Mouse (Mus musculus) granulocyte monocyte progenitor cell, adult 5-6 weeks (primary cell): ENCODE results near the gene Coa7. TPM values are rescaled to one million over a fixed set of nuclear protein-coding genes. Genes with fewer than 3 reads are reported as not detected.

Experiments
- ATAC-seq: replicated peaks from 2 replicates; pipeline ENCODE4 v1.8.0; 2016; ENCODE audit warnings: mild to moderate bottlenecking, moderate TSS enrichment, inconsistent platforms; ENCODE audit not compliant: poor library complexity, severe bottlenecking
- total RNA-seq, 2 experiments: library from RNA; stranded (forward) in 1 of 2; stranded (reverse) in 1 of 2; fragments of 200-712, 200-1000 nt in 1 of 2; fragments of >200 nt in 1 of 2; fragmentation: Nextera tagmentation in 1 of 2; gene quantifications; 2 replicates each; pipeline ENCODE4 v1.2.3; 2014 to 2017

Gene Coa7
- total RNA-seq (2014; fragmentation: Nextera tagmentation) (5.2 and 17.3 TPM in 2 replicates), total RNA-seq (2017) (13.0 and 25.6 TPM in 2 replicates)

DNA sequence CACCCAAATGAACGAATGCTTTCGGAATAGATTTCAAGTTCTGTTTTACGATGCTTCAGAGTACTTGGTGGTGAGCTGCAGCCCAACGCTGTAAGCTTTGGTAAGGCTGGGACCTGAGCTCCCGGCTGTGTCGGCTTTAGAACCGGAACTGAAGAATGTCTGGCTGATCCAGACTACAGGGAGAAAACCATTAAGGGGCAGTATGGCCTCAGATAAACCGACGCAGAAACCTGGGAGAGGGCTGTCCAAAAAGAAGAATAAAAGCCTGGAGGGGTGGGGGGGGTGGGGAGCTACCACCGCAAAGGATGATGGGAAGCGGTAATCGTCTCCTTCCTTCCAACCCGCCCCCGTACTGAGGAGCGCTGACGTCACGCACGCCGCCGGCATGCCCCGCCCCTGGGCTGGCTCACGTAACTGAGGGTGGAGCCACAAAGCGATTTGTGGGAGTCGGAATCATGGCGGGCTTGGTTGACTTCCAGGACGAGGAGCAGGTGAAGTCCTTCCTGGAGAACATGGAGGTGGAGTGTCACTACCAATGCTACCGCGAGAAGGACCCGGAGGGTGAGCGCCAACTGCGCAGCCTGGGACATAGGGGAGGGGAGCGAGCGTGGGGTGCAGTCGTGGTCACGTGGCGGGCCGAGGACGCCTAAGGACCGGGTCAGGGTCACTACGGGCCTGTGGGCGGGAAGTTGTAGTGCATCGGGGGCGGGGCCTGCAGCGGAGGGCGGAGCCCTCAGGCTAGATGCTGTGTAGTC is at the start of gene Coa7:
Coa7 (plus strand) TSS at position 411 of the 755 bp plus-strand sequence.
- peak; percentile 91 for ATAC-seq

DNA sequence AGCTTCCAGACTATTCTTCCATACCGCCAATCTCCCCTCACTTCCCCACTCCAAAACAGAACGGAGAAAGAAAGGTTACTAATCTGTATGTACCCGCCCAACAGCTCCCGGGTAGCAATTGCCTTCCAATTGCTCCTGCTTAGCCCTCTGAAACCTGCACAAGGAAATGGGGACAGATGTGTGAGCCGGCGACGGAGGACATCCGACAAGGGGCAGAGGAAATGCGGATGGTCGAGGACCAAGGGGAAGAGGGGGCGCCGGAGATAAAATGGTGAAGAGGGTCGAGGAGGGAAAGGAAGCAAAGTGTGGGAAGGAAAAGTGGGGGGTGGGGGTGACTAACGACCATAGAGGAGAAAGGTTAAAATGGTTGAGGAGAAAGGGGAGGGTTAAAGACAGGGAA is 27.7 kb upstream of the Coa7 start:
- ATAC-seq = peak; percentile 6

DNA sequence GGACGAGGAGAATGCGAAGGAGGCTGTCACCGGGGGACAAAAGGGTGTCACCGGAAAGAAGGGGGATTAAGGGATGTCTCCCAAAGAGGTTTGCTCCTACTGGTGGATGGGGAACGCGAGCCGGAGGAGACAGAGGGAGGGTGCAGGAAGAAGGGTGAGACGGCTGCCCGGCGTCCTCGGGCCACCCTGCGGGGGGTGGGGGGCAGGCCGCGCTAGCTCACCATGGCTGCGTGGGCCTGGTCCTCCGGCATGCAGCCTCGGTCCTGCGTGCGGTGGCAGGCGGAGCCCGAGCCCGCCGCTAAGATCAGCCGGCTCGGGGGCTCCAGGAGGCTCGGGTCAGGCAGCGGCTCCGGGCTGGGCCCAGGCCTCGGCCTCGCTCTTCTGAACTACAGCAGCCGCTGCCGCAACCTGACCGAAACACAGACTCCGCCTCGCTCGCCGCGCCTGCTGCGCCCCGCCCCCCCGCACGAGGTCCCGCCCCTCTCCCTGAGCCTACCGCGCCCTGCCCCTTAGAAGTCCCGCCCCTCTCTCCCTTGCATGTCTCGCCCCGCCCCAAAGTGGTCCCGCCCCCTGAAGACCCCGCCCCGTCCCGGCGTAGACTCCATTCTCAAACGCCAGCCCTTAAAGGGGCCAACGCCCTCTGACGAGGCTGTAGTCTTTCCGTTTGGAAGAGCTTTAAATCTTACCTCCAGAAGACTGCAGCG is 27.1 kb upstream of the Coa7 start, which contains the start of gene Zyg11b:
Zyg11b (minus strand) TSS at position 427 of the 704 bp plus-strand sequence.
- ATAC-seq = peak; percentile 88

DNA sequence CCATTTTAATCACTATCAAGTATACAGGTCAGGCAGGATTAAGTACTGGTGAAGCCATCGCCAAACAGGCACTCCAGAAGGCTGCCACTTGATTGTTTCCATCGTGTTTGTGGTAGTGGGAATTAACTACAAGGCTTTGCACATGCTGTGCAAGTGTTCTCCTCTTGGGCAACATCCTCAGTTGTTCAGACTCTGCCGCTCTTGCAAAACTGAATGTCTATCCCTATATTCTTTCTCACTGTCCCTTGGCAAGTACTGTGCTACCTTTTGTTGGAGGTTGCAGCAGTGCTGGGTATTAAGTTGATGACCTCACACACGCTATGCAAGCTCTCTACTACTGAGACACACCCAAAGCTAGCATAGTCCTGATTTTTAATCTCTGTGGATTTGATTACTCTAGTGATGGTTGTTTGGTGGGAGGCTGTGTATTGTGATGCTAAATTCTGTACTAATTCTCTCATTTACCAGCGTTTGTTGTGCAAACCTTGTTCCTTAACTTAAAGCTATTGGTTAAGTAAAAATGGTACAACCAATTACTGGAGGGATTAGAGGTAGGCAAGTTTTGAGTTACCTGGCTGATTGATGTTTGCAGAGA is 25.5 kb upstream of the Coa7 start:
- peak; percentile 65 for ATAC-seq

DNA sequence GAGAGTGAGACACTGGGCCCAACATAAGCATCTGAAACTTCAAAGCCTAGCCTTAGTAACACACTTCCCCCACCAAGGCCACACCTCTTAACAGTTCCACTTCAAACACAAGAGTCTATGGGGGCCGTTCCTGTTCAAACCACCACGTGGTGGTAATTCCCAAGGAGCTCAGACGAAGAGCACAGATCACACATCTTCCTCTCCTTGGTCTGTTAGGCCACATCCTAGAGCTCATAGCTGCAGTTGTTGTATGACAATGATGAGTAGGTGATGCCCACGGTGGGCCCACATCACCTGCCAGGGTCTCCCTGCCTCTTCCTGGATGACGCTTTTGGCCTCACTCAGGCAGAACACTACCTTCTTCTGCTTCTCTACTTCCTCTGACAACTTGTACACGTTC is 17.2 kb upstream of the Coa7 start:
- no peak for ATAC-seq

- no peak for ATAC-seq
Observed at GRCm38 (mm10) chr4:108314041-108314440, 13.9 kb upstream of the Coa7 start.

DNA sequence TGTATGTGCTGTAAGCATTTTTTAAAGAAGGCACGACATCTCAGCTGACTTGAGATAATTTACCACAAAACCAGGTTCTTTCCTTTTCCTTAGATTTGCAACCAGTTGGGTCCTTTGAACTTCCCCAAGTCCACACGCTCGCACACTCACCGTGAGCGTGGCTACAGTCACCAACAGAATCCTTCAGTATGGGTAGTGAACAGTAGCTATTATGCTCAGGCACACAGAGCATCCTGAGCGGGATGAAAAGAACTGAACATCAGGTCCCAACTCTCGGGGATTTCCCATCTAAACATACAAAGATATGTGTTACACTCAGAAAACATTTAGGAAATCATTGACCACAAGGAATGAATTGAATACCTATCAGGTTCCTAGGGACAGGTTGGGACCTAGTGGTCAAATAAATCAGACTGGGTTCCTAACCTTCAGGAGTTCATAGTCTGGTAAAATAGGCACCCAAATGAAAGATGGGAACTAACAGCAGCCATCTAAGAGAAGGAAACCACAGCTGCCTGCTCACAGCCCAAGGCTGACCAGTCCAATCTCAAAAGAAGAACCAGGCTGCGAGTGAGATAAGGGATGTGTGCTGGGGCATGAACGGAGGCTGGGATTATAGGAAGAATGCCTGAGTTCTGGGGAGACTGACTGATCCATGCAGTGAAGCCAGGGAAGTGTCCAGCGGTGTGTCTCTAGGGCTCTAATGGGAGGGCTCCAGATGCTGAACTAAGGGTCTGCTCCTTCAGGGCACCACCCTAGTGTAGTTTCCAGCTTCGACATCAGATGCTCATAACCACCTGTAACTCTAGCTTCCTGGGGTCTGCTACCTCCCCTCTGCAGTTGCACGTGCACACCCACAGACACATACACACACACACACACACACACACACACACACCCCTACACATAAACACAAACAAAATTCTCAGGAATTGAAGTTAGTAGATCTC is 10.0 kb upstream of the Coa7 start:
- peak; percentile 59 for ATAC-seq

DNA sequence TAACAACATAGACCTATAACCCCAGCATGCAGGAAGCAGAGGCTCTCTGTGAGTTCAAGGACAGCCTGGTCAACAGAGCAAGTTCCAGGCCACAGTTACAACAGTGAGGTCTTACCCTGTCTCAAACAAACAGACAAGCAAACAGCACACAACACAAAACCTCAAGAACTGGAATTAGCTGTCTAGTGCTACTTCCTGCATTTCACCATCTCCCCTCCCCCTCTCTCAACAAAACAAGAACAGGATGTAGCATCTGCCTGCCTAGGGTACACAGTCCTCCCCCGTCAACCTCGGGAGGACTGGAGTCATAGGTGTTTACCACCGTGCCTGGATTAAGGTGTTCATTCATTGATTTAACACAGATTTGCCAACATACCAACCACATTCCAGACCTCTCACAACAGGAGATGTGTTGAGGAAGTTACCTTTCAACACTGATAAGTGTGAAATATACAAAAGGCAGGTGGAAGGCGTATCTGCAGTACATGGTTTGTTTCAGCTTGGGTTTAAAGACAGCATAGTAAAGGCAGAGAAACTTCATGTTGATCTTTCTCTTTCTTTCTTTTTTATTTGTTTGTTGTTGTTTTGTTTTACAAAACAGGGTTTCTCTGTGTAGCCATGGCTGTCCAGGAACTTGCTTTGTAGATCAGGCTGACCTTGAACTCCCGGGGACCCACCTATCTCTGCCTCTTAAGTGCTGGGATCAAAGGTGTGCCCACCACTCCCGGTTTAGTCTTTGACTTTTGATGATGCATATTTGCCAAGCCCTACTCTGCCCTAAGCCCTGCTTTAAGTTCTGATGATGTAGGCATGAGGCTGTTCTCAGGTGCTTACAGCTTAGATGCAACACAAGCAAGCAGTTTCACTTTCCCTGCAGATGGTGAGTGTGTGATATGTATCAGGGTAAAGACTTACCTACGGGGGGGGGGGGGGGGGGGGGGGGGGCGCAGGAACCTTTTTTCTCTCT is 9.0 kb upstream of the Coa7 start:
- peak; percentile 78 for ATAC-seq

- ATAC-seq = no peak
Observed at GRCm38 (mm10) chr4:108319747-108320146, 8.2 kb upstream of the Coa7 start.

- no peak for ATAC-seq
Observed at GRCm38 (mm10) chr4:108320627-108321380, 7.1 kb upstream of the Coa7 start.

DNA sequence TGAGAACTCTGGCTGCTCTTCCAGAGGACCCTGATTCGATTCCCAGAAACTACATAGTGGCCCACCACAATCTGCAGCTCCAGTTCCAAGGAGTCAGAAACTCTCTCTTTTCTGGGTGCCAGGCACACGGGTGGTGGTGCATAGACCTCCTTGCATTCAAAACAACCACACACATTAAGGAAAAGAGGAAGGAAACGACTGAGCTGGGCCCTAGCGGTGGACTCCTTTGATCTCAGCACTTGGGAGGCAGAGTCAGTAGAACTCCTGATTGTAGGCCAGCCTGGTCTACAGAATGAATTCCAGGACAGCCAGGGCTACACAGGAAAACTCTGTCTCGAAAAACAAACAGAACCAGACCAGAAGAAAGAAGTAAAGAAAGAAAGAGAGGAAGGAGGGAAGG is 4.4 kb upstream of the Coa7 start:
- ATAC-seq = no peak; the same call in 1 of the 2 replicates

DNA sequence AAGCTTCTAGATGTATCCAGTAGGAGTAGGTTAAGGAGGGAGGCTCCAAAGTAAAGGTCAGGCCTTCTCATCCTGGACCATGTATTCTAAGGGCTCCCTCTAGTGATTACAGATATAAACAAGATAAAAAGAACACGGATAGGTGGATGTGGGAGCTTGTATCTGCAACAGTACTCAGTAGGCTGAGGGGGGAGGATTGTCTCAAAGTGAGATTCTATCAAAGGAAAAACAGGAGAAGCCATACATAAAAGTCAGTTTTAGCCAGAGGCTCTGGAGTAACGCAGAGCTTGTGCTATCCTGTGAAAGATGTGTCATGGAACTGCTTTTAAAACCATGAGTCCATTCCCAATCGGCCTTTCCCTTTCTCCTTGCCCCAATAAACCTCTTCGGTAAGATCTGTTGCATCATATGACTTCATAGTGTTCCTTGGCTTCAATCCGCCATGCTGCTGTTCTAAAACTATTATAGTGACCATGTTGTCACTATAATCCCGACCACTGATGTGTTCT is 815 bp upstream of the Coa7 start:
- peak; percentile 38 for ATAC-seq

- ATAC-seq = no peak
Observed at GRCm38 (mm10) chr4:108329840-108330239, 1.9 kb downstream of the Coa7 start.

DNA sequence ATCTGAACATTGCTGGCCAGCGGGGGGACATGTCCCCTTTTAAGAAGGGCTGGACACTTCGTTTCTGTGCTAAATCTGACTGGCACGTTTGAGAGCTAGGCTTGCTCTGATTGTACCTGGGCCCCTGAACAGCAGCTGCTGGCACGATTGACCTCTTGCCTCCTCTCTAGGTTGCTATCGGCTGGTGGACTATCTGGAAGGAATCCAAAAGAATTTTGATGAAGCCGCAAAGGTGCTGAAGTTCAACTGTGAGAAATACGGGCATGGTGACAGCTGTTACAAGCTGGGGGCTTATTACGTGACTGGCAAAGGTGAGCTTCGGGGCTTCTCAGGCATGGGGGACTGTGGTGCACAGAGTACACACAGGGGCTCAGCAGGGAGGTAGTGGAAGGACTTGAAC is 4.1 kb downstream of the Coa7 start:
- ATAC-seq = no peak

DNA sequence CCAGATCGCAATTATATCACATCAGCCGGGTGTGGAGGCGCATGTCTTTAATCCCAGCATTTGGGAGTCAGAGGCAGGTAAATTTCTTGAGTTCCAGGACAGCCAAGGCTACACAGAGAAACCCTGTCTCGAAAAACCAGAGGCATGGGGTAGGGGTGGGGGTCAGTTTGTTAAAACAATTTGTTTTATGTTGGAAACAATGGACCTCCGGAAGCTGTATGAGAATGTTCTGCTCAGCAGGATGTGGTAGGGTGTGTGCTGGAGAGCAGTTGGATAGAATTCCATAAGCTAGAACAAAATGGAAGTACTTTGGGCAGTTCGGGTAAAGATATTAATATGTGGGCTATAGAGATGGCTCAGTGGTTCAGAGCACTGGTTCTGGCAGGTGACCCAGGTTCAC is 7.5 kb downstream of the Coa7 start:
- no peak for ATAC-seq

DNA sequence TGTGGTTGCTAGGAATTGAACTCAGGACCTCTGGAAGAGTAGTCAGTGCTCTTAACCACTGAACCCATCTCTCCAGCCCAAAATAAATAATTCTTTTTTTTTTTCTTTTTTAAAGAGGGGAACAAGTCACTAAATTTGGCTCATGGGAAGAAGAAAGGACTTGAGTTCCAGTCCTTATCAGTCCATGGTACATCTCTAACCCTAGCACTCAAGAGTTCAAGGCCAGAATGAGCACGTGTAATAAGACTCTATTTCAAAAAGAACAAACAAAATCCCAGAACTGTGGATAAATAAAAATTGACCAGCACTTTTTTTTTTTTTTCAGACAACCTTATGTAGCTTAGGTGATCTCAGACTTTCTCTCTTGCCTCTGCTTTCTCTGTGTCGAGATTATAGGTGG is 8.8 kb downstream of the Coa7 start:
- no peak for ATAC-seq

DNA sequence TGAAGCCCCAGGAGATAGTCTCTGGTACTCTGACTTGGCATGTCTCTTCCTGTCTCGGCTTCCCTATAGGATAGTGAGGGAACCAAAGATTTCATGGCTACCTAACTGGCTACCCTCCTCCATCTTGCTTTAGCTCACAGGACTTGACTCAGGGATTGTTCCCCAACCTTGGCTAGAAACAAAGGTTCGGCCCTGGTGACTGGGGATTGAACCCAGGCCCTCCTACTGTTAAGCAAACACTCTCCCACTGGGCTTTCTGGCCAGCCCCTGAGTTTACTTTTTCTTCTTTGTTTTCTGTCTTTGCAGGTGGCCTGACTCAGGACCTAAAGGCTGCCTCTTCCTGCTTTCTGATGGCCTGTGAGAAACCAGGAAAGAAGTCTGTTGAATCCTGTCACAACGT is 9.9 kb downstream of the Coa7 start:
- ATAC-seq = no peak

- no peak for ATAC-seq
Observed at GRCm38 (mm10) chr4:108338321-108338733, 10.4 kb downstream of the Coa7 start.
